Mouse (Mus musculus) cerebellum, adult 9-11 months (tissue): Measurements from ENCODE around the gene Utrn.

Source experiments
- DNase-seq: peaks from one replicate; pipeline ENCODE4 v3.0.0; 2022

The Utrn gene

GRCm38 (mm10) chr10:12869029-12869671, at the start of gene Utrn:
Utrn (minus strand) TSS chr10:12869365.
- DNase-seq, result peak; percentile 77

GRCm38 (mm10) chr10:12917626-12918025, 48.5 kb upstream of the Utrn start:
- no peak for DNase-seq

DNA sequence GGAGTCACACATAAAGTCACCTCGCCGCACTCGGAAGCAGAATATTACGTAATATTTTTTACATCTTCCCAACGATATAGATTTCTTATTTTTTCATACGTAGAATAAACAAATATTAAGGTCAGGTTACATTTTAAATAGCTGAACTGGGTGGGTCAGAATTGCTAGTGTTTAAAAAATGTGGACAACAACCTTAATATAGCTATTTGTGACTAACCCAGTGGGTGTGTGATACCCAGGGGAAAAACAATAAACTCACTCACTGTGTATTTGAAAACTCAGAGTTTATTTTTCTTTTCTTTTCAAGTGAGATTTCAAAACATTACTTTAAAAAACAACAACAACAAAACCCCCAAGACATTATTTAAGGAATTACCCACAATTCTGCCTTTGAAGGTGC, 47.2 kb upstream of the Utrn start:
- DNase-seq, result no peak

GRCm38 (mm10) chr10:12915826-12916225, 46.7 kb upstream of the Utrn start:
- DNase-seq, result no peak

GRCm38 (mm10) chr10:12914203-12914602, 45.0 kb upstream of the Utrn start:
- DNase-seq, result no peak

GRCm38 (mm10) chr10:12911981-12912530, 42.9 kb upstream of the Utrn start:
- no peak for DNase-seq

DNA sequence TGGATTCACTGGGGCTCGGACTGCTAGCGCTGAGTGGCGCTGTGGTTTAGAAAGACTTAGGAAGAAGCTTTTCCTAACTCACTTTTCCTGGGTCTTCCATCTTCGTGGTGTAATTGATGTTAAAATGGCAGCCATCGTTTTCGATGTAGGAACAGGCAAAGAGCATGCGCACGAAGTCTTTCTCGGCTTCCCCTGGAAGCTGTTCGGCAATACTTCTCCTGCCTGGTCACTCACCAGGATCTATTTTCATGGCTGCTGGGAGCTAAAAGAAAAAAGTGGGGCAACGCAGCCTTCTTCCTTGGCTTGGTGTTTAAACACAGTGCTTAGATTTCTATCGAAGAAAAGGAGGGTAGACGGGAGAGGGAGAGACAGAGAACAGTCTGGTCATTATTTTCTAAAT, 42.3 kb upstream of the Utrn start:
- DNase-seq, result no peak

- no peak for DNase-seq
These were observed 40.7 kb upstream of the Utrn start for GRCm38 (mm10) chr10:12909891-12910290.

DNA sequence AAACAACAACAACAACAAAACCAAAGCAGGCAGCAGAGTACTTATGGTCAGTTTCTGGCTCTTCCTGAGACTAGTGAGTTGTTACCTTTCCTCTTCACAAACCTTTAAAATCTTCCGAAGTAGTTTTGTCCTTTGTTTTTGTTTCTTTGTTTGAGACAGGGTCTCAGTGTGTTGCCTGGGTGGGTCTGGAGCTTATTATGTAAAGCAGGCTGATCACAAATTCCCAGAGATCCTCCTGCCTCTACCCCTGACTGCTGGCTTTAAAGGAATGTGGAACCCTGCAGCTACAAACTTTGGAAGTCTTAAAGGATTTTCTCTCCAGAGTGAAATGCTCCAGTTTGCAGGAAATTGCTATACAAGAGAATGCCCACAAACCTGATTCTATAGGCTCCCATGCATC, 40.0 kb upstream of the Utrn start:
- DNase-seq, result no peak

- DNase-seq, result no peak
These were observed 35.0 kb upstream of the Utrn start for GRCm38 (mm10) chr10:12904140-12904528.

DNA sequence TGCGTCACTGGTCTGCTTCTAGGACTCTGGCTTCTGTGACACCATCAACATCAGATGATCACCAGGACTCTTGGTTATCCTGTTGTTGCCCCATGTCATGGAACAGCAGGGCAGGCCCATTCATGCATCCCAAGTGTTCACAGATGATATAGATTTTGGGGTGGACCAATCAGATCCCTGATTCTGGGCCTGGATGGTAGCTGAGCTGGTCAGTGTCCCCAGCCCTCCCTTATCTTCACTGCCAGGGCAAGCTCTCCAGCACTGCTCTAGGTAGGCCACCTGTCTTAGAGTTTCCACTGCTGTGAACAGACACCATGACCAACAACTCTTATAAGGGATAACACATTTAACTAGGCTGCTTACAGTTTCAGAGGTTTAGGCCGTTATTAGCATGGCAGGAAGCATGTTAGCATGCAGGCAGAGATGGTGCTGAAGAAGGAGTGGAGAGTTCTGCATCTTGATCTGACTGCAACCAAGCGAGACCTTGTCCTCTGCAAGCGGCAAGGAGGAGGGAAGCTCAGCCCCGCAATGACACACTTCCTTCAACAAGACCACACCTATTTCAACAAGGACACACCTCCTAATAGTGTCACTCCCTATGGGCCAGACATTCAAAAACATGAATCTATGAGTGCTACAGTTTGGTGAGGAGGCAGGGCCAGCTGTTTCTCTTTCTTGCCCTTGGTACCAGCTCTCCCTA, 34.4 kb upstream of the Utrn start:
- no peak for DNase-seq

DNA sequence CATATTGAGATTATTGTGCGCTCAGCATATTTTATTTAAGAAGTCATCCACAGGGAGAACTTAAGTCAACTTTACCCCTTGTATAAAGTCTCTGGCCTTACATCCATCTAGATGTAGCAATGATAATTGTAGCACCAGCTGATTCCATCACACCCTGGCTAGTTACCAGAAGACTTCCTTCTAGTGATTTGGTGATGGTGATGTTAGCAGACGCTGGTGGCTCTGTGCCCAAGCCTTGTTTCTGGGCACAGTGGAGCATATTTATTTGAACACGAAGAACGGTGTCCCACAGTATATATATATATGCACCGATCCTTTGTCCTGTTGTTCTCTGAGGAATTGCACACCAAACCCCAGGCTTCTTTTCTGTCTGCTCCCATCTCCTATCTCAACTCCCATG, 30.7 kb upstream of the Utrn start:
- no peak for DNase-seq

DNA sequence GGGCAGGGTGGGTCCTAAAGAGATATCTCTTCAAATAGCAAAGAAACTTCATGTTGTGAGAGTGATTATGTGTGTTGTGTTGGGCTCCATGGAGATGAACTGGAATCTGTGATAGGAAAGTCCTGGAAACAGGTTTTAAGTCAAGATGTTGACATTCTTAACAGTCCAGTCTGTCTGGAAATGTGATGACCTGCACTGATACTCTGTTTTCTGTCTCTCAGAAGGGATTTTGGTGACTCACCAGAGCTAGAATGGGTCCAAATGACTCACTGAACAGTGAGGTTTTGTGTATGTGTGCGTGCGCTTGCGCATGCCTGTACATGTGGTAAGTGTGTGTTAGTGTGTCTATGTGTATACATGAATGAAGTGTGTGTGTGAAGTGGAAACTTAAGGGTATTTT, 24.2 kb upstream of the Utrn start:
- no peak for DNase-seq

DNA sequence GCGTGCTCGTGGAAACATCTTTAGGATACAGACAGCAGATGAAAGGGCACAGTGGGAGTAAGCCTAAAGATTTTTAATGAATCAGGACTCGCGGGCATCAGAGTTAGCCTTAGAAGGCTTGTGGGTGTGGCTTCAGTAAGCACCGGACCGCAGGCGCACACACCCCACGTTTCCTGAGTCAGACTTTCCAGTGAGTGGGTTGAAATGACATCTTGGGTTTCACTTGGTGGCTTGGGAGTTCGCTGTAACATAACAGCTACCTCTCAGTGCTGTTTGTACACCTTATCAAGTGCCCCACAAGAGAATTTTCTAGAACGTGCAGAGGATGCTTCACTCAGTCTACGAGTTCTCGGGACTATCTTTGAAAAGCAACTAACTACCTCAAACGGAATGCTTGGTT, 19.2 kb upstream of the Utrn start:
- no peak for DNase-seq

DNA sequence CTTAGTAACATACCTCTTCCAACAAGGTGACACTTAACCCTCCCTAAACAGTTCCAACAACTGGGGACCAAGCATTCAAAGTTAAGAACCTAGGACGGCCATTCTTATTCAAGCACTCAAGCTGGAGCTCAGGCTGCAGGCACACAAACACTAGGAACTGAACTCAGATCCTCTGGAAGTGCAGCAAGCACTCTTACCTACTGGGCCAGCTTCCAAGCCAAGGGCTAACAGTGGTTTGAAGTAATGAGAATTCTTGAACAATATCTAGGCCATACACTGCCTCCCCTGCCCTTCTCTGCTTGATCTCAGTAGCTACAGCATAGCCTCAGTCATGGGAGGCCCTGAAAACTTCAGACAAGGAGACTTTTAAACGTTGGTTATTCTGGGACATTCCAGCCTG, 18.6 kb upstream of the Utrn start:
- DNase-seq, result no peak

- no peak for DNase-seq
These were observed 15.3 kb upstream of the Utrn start for GRCm38 (mm10) chr10:12884308-12884948.

GRCm38 (mm10) chr10:12881911-12882310, 12.7 kb upstream of the Utrn start:
- DNase-seq, result no peak

DNA sequence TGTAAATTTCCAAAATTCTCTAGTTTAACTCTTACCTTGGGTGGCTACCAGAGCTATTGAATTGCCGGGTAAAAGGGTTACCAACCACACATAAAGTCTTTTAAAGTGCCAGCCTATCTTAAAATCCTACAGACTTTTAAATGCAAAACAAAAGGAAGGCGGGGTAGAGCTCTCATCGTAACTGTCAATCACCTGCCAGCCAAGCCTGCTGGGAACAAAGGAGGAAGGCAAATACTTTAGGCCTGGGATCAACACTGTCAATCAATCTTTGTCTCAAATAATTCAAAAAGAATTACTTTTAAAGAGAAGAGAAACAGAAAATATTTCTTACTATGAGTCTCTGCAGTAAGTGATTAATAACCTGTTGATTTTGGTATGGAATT, 10.1 kb upstream of the Utrn start:
- DNase-seq, result no peak

DNA sequence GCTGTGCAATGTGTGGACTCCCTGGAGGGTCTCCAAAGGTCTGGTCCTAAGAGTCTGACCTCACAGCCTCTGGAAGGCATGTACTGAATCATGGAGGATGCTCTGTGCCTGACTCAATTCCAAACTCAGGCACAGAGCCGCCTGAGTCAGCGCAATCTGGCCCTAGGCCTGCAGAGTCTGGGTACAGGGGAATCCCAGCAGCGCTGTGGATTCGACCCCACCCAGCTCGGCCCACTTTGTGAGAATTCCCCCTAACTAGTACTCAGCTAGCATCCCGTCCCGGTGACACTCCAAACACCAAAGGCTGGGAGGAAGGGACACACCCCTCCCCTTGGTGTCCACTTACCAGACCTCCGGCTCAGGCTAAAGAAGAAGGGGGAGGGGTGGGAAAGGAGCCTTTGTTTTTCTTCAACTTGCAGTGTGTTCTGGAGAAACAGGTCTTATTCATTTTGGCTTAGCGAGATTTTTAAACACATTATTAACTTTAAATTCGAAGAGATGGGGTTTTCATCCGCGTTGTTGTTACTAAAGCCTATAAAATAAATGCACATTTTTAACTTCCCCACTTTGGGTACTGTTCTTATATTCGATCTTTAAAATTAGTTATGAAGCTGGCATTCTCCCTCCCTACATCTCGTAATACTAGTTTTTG, 9.6 kb upstream of the Utrn start:
- no peak for DNase-seq

GRCm38 (mm10) chr10:12876426-12876825, 7.3 kb upstream of the Utrn start:
- no peak for DNase-seq

DNA sequence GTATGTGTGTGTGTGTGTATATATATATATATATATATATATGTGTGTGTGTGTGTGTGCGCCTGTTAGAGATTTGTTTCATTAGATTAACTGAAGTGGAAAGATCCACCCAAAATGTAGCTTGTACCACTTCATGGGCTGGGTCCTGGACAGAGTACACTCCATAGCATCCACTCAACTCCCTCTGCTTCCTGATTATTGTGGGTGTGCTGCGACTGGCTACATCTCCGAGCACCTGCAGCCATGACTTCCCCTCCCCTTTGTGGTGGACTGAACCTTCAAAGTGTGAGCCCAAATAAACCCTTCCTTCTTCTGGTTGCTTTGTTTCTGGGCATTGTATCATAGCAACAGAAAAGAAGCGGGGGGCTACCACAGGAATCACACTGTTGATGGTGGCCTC, 6.2 kb upstream of the Utrn start:
- DNase-seq, result no peak

DNA sequence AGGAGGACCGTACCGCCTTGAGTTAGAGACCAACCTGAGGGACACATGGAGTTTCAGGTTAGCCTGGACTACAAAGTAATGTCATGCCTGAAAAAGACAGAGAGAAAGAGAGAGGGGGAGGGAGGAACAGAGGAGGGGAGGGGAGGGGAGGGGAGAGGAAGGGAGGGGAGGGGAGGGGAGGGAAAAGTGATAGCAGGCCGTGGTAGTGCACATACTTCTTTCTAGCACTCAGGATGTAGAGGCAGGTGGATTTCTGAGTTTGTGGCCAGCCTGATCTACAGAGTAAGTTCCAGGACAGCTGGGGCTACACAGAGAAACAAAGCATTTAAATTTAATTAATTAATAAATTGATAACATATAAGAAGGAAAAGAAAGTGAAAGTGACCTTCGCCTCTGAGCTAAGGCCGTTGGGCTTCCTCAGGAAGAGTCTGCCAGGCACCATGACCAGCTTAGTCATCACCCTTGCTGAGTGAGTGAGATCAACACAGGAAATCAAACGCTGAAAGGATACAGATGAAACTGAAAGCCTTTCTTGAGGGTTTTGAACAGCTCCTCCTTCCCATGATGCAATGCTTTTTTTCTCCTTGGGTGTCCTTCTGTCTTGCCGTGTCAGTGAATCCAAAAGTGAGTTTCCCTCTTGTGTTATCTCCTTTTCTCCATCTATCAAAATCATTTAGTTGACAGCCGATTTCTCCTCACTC, 5.6 kb upstream of the Utrn start:
- no peak for DNase-seq

GRCm38 (mm10) chr10:12869846-12870245, 681 bp upstream of the Utrn start:
- no peak for DNase-seq
